Mouse (Mus musculus) myocyte (in vitro differentiated cells): ENCODE data around the gene Xpa. TPM values are rescaled to one million over a fixed set of nuclear protein-coding genes. Genes with fewer than 3 reads are reported as not detected.

Experiments used
- H3K27me3 ChIP-seq: one replicate; pipeline ENCODE4 v1.6.1; 2011; ENCODE audit not compliant: control insufficient read depth, insufficient read depth, insufficient read length
- H3K36me3 ChIP-seq: one replicate; pipeline ENCODE4 v1.6.1; 2011; ENCODE audit not compliant: control insufficient read depth, insufficient read depth
- H3K4me2 ChIP-seq: one replicate; pipeline ENCODE4 v1.6.1; 2011; ENCODE audit warnings: low read depth, control low read depth
- H3K4me3 ChIP-seq: one replicate; pipeline ENCODE4 v1.5.1; 2011; ENCODE audit warnings: mild to moderate bottlenecking, control low read depth, moderate library complexity
- H3K79me2 ChIP-seq: one replicate; pipeline ENCODE4 v1.6.1; 2011; ENCODE audit not compliant: control insufficient read depth, insufficient read depth
- H3ac ChIP-seq: one replicate; pipeline ENCODE4 v1.6.1; 2011; ENCODE audit not compliant: control insufficient read depth, insufficient read length
- CEBPB ChIP-seq: IDR thresholded peaks from 2 replicates; pipeline ENCODE4 v1.6.1; 2011; ENCODE audit warnings: mild to moderate bottlenecking, moderate library complexity; ENCODE audit not compliant: poor library complexity, insufficient read depth, severe bottlenecking
- E2F4 ChIP-seq: IDR thresholded peaks from one replicate; pipeline ENCODE4 v1.6.1; 2011; ENCODE audit warnings: mild to moderate bottlenecking, control low read depth, moderate library complexity; ENCODE audit not compliant: insufficient read depth
- MAX ChIP-seq: IDR thresholded peaks from one replicate; pipeline ENCODE4 v1.6.1; 2011; ENCODE audit warnings: low read depth, mild to moderate bottlenecking, control low read depth
- MYOD1 ChIP-seq, 3 experiments: IDR thresholded peaks; one replicate each; pipeline ENCODE4 v1.6.1; 2011; ENCODE audit warnings: control low read depth in 2 of 3, low read depth in 2 of 3, mild to moderate bottlenecking in 2 of 3, moderate library complexity in 1 of 3; ENCODE audit not compliant: insufficient read length in 2 of 3, control insufficient read depth in 1 of 3
- MYOG ChIP-seq, 3 experiments: IDR thresholded peaks; one replicate each; pipeline ENCODE4 v1.6.1; 2011; ENCODE audit warnings: control low read depth in 2 of 3, low read depth in 2 of 3, mild to moderate bottlenecking in 2 of 3; ENCODE audit not compliant: insufficient read length in 2 of 3, control insufficient read depth in 1 of 3, insufficient read depth in 1 of 3
- POLR2A ChIP-seq: IDR thresholded peaks from one replicate; pipeline ENCODE4 v1.6.1; 2011; ENCODE audit warnings: low read depth, mild to moderate bottlenecking, control low read depth, moderate library complexity; ENCODE audit not compliant: insufficient read length
- POLR2AphosphoS2 ChIP-seq: IDR thresholded peaks from one replicate; pipeline ENCODE4 v1.6.1; 2011; ENCODE audit warnings: low read depth, control low read depth; ENCODE audit not compliant: insufficient read length
- REST ChIP-seq: IDR thresholded peaks from one replicate; pipeline ENCODE4 v1.6.1; 2011; ENCODE audit warnings: mild to moderate bottlenecking, control low read depth, moderate library complexity; ENCODE audit not compliant: insufficient read depth, insufficient read length
- SRF ChIP-seq: IDR thresholded peaks from one replicate; pipeline ENCODE4 v1.6.1; 2011; ENCODE audit warnings: low read depth; ENCODE audit not compliant: control insufficient read depth, insufficient read length
- TCF12 ChIP-seq: IDR thresholded peaks from one replicate; pipeline ENCODE4 v1.6.1; 2011; ENCODE audit warnings: mild to moderate bottlenecking, control low read depth; ENCODE audit not compliant: poor library complexity, insufficient read depth, severe bottlenecking
- TCF3 ChIP-seq: IDR thresholded peaks from one replicate; pipeline ENCODE4 v1.6.1; 2011; ENCODE audit warnings: low read depth, control low read depth; ENCODE audit not compliant: insufficient read length
- USF1 ChIP-seq: IDR thresholded peaks from one replicate; pipeline ENCODE4 v1.6.1; 2011; ENCODE audit warnings: low read depth, mild to moderate bottlenecking, control low read depth, moderate library complexity
- polyA plus RNA-seq: library from polyadenylated mRNA; unstranded; fragments of >200 nt; fragmentation: generic; extraction: Trizol; gene quantifications from one replicate; pipeline ENCODE4 v1.2.1, GENCODE M21; 2012; ENCODE audit warnings: missing spikeins

Xpa gene
- polyA plus RNA-seq, 1 experiment: 19.7 TPM

GRCm38 (mm10) chr4:46151903-46152544 lies 44.1 kb downstream of the Xpa start:
- H3K27me3 ChIP-seq: no peaks in the 10 kb centered on the region
- H3ac ChIP-seq: no peak overlapping the region

GRCm38 (mm10) chr4:46146881-46147280 lies 49.2 kb downstream of the Xpa start:
- H3K27me3 ChIP-seq: no peaks in the 10 kb centered on the region
- H3K79me2 ChIP-seq: peaks cover 27% of the 10 kb centered on the region
- TF ChIP-seq SRF (no peak), USF1 (no peak), E2F4 (no peak), TCF12 (no peak), MYOG (IDR thresholded peaks at IDR 0.05; ENCODE audit: control insufficient read depth in 1 of 3, insufficient read depth in 1 of 3, insufficient read length in 2 of 3, low read depth in 2 of 3) (no peak), TCF3 (no peak), POLR2AphosphoS2 (no peak), REST (no peak), MYOD1 (IDR thresholded peaks at IDR 0.05; ENCODE audit: control insufficient read depth in 1 of 3, insufficient read length in 2 of 3, low read depth in 2 of 3) (no peak), POLR2A (no peak), MAX (no peak), CEBPB (no peak)
- H3ac ChIP-seq: no peak overlapping the region
- peaks cover 24% of the 10 kb centered on the region for H3K36me3 ChIP-seq
- no peak overlapping the region for H3K4me3 ChIP-seq
- no peak overlapping the region for H3K4me2 ChIP-seq

More at GRCm38 (mm10) chr4:46151903-46152544, 44.1 kb downstream of the Xpa start:
- no peak overlapping the region for H3K4me3 ChIP-seq
- H3K4me2 ChIP-seq: no peak overlapping the region
- TF ChIP-seq TCF3: no peak
- TF ChIP-seq MAX: no peak
- no peak for TF ChIP-seq SRF
- no peak for TF ChIP-seq REST
- no peak for TF ChIP-seq E2F4
- no peak for TF ChIP-seq POLR2AphosphoS2
- TF ChIP-seq MYOD1 (IDR thresholded peaks at IDR 0.05; ENCODE audit: control insufficient read depth in 1 of 3, insufficient read length in 2 of 3, low read depth in 2 of 3): no peak
- no peak for TF ChIP-seq USF1
- TF ChIP-seq CEBPB: no peak
- no peak for TF ChIP-seq MYOG (IDR thresholded peaks at IDR 0.05; ENCODE audit: control insufficient read depth in 1 of 3, insufficient read depth in 1 of 3, insufficient read length in 2 of 3, low read depth in 2 of 3)
- no peak for TF ChIP-seq TCF12
- no peak for TF ChIP-seq POLR2A
- H3K79me2 ChIP-seq: no peaks in the 10 kb centered on the region
- H3K36me3 ChIP-seq: peaks cover 64% of the 10 kb centered on the region

GRCm38 (mm10) chr4:46144323-46144722 lies 51.8 kb downstream of the Xpa start:
- H3K4me2 ChIP-seq: no peak overlapping the region
- peaks cover 11% of the 10 kb centered on the region for H3K36me3 ChIP-seq
- H3K79me2 ChIP-seq: peaks cover 53% of the 10 kb centered on the region
- no peak overlapping the region for H3K4me3 ChIP-seq
- H3ac ChIP-seq: no peak overlapping the region
- TF ChIP-seq TCF3: no peak
- TF ChIP-seq E2F4: no peak
- no peak for TF ChIP-seq CEBPB
- TF ChIP-seq MAX: no peak
- TF ChIP-seq USF1: no peak
- no peak for TF ChIP-seq REST
- no peak for TF ChIP-seq SRF
- no peaks in the 10 kb centered on the region for H3K27me3 ChIP-seq

GRCm38 (mm10) chr4:46138287-46139222 lies 57.6 kb downstream of the Xpa start, which contains the start of the genes Ncbp1 and Tstd2:
Ncbp1 (plus strand) TSS chr4:46138613.
Tstd2 (minus strand) TSS chr4:46138694.
- H3ac ChIP-seq: peak within 1 kb of the TSS; percentile 68
- H3K79me2 ChIP-seq: peaks cover 69% of the 10 kb centered on the region
- no peak for TF ChIP-seq MYOG (IDR thresholded peaks at IDR 0.05; ENCODE audit: control insufficient read depth in 1 of 3, insufficient read depth in 1 of 3, insufficient read length in 2 of 3, low read depth in 2 of 3)
- no peak for TF ChIP-seq SRF
- peak; percentile 94 for TF ChIP-seq POLR2A
- no peak for TF ChIP-seq REST
- TF ChIP-seq TCF3: no peak
- TF ChIP-seq E2F4: no peak
- no peak for TF ChIP-seq USF1
- TF ChIP-seq POLR2AphosphoS2: peak; percentile 90
- no peak for TF ChIP-seq CEBPB
- H3K4me3 ChIP-seq: peak within 1 kb of the TSS; percentile 91
- H3K36me3 ChIP-seq: peaks cover 5% of the 10 kb centered on the region
- H3K27me3 ChIP-seq: no peaks in the 10 kb centered on the region
- peak within 1 kb of the TSS; percentile 97 for H3K4me2 ChIP-seq
